Mouse (Mus musculus) cerebellum, adult 9-11 months (tissue): ENCODE data around the gene Ube2n.

Experiments
- DNase-seq: peaks from one replicate; pipeline ENCODE4 v3.0.0; 2022

The Ube2n gene

GRCm38 (mm10) chr10:95514656-95515292, at the start of gene Ube2n:
Ube2n (plus strand) TSS chr10:95515145.
- DNase-seq, result peak; percentile 99

GRCm38 (mm10) chr10:95465485-95465896, 49.5 kb upstream of the Ube2n start:
- no peak for DNase-seq

GRCm38 (mm10) chr10:95468894-95469293, 46.1 kb upstream of the Ube2n start:
- DNase-seq, result no peak

- DNase-seq, result no peak
These were observed 43.8 kb upstream of the Ube2n start for GRCm38 (mm10) chr10:95471186-95471585.

GRCm38 (mm10) chr10:95471889-95472547, 42.9 kb upstream of the Ube2n start:
- no peak for DNase-seq

- peak; percentile 59 for DNase-seq
These were observed 39.0 kb upstream of the Ube2n start for GRCm38 (mm10) chr10:95475923-95476322.

GRCm38 (mm10) chr10:95477516-95477915, 37.4 kb upstream of the Ube2n start:
- DNase-seq, result no peak

GRCm38 (mm10) chr10:95489653-95490052, 25.3 kb upstream of the Ube2n start:
- DNase-seq, result no peak

GRCm38 (mm10) chr10:95494268-95494667, 20.7 kb upstream of the Ube2n start:
- DNase-seq, result no peak

GRCm38 (mm10) chr10:95501033-95501432, 13.9 kb upstream of the Ube2n start:
- DNase-seq, result no peak

GRCm38 (mm10) chr10:95501463-95502081, 13.4 kb upstream of the Ube2n start, which contains the start of gene Mrpl42:
Mrpl42 (minus strand) TSS chr10:95501940.
- DNase-seq, result peak; percentile 89

GRCm38 (mm10) chr10:95503443-95504235, 11.3 kb upstream of the Ube2n start:
- no peak for DNase-seq

GRCm38 (mm10) chr10:95504341-95504740, 10.6 kb upstream of the Ube2n start:
- DNase-seq, result no peak

GRCm38 (mm10) chr10:95508126-95508525, 6.8 kb upstream of the Ube2n start:
- DNase-seq, result no peak

- DNase-seq, result no peak
These were observed 6.2 kb upstream of the Ube2n start for GRCm38 (mm10) chr10:95508793-95509192.

- no peak for DNase-seq
These were observed 5.7 kb upstream of the Ube2n start for GRCm38 (mm10) chr10:95509263-95509662.

- peak; percentile 35 for DNase-seq
These were observed 2.3 kb upstream of the Ube2n start for GRCm38 (mm10) chr10:95512635-95513034.

- no peak for DNase-seq
These were observed 983 bp upstream of the Ube2n start for GRCm38 (mm10) chr10:95513768-95514556.

- no peak for DNase-seq
These were observed 467 bp downstream of the Ube2n start for GRCm38 (mm10) chr10:95515293-95515931.

- DNase-seq, result no peak
These were observed 2.7 kb downstream of the Ube2n start for GRCm38 (mm10) chr10:95517656-95518055.

GRCm38 (mm10) chr10:95525037-95525675, 10.2 kb downstream of the Ube2n start:
- no peak for DNase-seq
